Mouse (Mus musculus): ENCODE measurements around the gene Gm29735. TPM values are rescaled to one million over a fixed set of nuclear protein-coding genes. Genes with fewer than 3 reads are reported as not detected.

Gene Gm29735
- polyA plus RNA-seq, 2 experiments from 2014 or later: not detected

DNA sequence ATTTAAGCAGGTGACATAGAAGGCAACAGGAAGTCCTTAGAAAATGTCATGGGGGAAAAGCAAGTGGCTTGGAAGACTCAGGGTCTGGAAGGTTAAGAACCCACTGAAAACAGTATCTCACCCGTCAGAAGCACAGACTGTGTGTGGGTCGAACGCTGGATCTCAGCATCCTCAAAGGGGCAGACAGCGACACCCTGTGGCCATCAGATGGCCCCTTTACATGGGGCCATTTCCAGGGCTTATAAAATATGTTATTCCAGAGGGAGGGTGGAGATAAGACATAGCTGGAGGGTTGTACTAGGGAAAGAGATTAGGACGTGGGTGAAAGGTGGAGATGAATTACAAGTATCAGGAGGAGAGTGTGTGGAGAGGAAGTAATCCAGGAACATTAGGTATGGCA, 37.3 kb downstream of the Gm29735 start:
- ATAC-seq: no peak

Other genes starting within 250 kb of the Gm29735 start
- gene Tollip, start 238.6 kb downstream of the Gm29735 start, polyA plus RNA-seq (2017; shearing (Covaris generic)): 10 to 100 TPM; 22.4 to 23.8 TPM
- under 1 TPM; 0.21 to 0.45 TPM for gene Brsk2, start 207.4 kb downstream of the Gm29735 start, polyA plus RNA-seq (2017; shearing (Covaris generic))
- gene Mob2, start 96.0 kb downstream of the Gm29735 start, polyA plus RNA-seq (2017; shearing (Covaris generic)): 10 to 100 TPM; 55.7 to 62.4 TPM
- gene Dusp8, start 61.3 kb downstream of the Gm29735 start, polyA plus RNA-seq (2017; shearing (Covaris generic)): under 1 TPM; 0.09 to 0.16 TPM
- not detected for gene Gm45618, start 36.4 kb downstream of the Gm29735 start, polyA plus RNA-seq (2017; shearing (Covaris generic))
- not detected for gene Gm39115, start 21.1 kb downstream of the Gm29735 start, polyA plus RNA-seq (2017; shearing (Covaris generic))
- gene Gm45337, start 12.5 kb downstream of the Gm29735 start, polyA plus RNA-seq (2017; shearing (Covaris generic)): not detected
- gene Gm4553, start 8.6 kb upstream of the Gm29735 start, polyA plus RNA-seq (2017; shearing (Covaris generic)): not detected
- not detected for gene Krtap5-2, start 18.9 kb upstream of the Gm29735 start, polyA plus RNA-seq (2017; shearing (Covaris generic))
- not detected for gene Gm10153, start 33.3 kb upstream of the Gm29735 start, polyA plus RNA-seq (2017; shearing (Covaris generic))
- gene Krtap5-3, start 44.3 kb upstream of the Gm29735 start, polyA plus RNA-seq (2017; shearing (Covaris generic)): not detected
- gene Gm7579, start 54.7 kb upstream of the Gm29735 start, polyA plus RNA-seq (2017; shearing (Covaris generic)): not detected
- gene Krtap5-5, start 72.9 kb upstream of the Gm29735 start, polyA plus RNA-seq (2017; shearing (Covaris generic)): not detected
- not detected for gene Gm40460, start 84.0 kb upstream of the Gm29735 start, polyA plus RNA-seq (2017; shearing (Covaris generic))
- gene Gm2431, start 101.2 kb upstream of the Gm29735 start, polyA plus RNA-seq (2017; shearing (Covaris generic)): not detected
- gene Gm4559, start 117.2 kb upstream of the Gm29735 start, polyA plus RNA-seq (2017; shearing (Covaris generic)): not detected
- not detected for gene Krtap5-1, start 140.0 kb upstream of the Gm29735 start, polyA plus RNA-seq (2017; shearing (Covaris generic))
- not detected for gene Krtap5-4, start 146.4 kb upstream of the Gm29735 start, polyA plus RNA-seq (2017; shearing (Covaris generic))
- 1 to 10 TPM; 1.9 to 2.5 TPM for gene Ifitm10, start 216.6 kb upstream of the Gm29735 start, polyA plus RNA-seq (2017; shearing (Covaris generic))
- not detected for gene Gm49369, start 225.6 kb upstream of the Gm29735 start, polyA plus RNA-seq (2017; shearing (Covaris generic))
- gene Ctsd, start 230.9 kb upstream of the Gm29735 start, polyA plus RNA-seq (2017; shearing (Covaris generic)): 100 to 1,000 TPM; 287 to 288 TPM